Mouse (Mus musculus): ENCODE measurements around the gene Ninl. TPM values are rescaled to one million over a fixed set of nuclear protein-coding genes. Genes with fewer than 3 reads are reported as not detected.

Gene Ninl
- polyA plus RNA-seq, 1 experiment: 4.5 TPM

DNA sequence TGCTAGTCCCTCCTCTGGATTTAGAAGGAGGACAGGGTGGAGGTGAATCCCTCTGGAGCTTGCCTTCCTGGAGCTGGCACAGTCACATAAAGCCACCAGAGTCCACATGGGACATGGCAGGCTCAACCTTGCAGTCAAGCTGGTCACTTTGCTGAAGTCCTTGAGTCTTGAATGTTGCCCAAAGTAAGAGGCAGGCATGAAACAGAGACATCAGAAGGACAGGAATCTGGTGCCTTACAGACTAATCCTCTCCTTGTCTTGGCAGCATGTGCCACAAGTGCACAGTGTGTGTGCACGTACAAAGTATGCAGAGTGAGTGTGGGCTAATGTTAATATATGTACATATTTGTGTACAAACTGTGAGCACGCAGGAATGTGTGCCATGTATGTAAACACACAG, 71.7 kb downstream of the Ninl start:
- no peak for TF ChIP-seq MAX (IDR thresholded peaks at IDR 0.05)
- TF ChIP-seq CEBPB (IDR thresholded peaks at IDR 0.05; ENCODE audit: low read depth): no peak
- TF ChIP-seq USF1 (IDR thresholded peaks at IDR 0.05; ENCODE audit: low read depth): no peak
- no peak for TF ChIP-seq CTCF (IDR thresholded peaks at IDR 0.05; ENCODE audit: control insufficient read depth, insufficient read depth, insufficient read length)
- Histone ChIP-seq H3K79me2 (ENCODE audit: control insufficient read depth, insufficient read depth) (no peaks in the 10 kb centered on the region), H3K36me3 (ENCODE audit: control insufficient read depth, insufficient read depth) (peaks cover 2% of the 10 kb centered on the region), H3ac (ENCODE audit: control insufficient read depth, insufficient read length, low read depth) (no peak overlapping the region), H3K79me3 (ENCODE audit: low read depth) (no peaks in the 10 kb centered on the region), H3K4me3 (ENCODE audit: insufficient read depth, poor library complexity, severe bottlenecking) (no peak overlapping the region), H3K27me3 (ENCODE audit: control insufficient read depth, insufficient read depth, insufficient read length) (no peaks in the 10 kb centered on the region)

DNA sequence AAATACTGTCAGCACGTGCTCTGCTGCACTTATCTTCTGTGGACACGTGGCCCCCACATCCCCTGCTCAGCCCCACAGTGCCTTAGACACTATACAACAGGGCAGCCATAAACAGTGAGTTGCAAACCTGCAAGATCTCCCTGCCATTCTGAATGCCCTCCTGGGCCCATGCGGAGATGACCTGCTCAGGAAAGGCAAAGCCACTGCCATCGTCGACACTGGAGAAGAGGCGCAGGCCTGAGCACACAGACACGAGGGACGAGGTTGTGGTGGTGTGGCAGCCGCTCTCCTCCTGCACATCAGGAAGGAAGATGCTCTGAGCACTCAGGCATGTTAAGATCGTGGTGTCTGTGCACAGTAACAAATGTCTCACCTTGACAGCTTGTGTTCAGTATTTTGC, 73.2 kb downstream of the Ninl start:
- H3K36me3 ChIP-seq (ENCODE audit: control insufficient read depth, insufficient read depth): no peaks in the 10 kb centered on the region
- TF ChIP-seq FOSL1 (IDR thresholded peaks at IDR 0.05; ENCODE audit: insufficient read depth, low read length, poor library complexity, severe bottlenecking) (no peak), CTCF (IDR thresholded peaks at IDR 0.05; ENCODE audit: control insufficient read depth, insufficient read depth, insufficient read length) (no peak), CEBPB (IDR thresholded peaks at IDR 0.05; ENCODE audit: low read depth) (no peak), MAX (IDR thresholded peaks at IDR 0.05) (no peak), USF1 (IDR thresholded peaks at IDR 0.05; ENCODE audit: low read depth) (no peak), MYOD1 (IDR thresholded peaks at IDR 0.05; ENCODE audit: control insufficient read depth, insufficient read length, low read depth) (no peak), MYOG (IDR thresholded peaks at IDR 0.05; ENCODE audit: control insufficient read depth, extremely low read depth, insufficient read length) (no peak)
- no peaks in the 10 kb centered on the region for H3K79me2 ChIP-seq (ENCODE audit: control insufficient read depth, insufficient read depth)
- no peak overlapping the region for H3K4me3 ChIP-seq (ENCODE audit: insufficient read depth, poor library complexity, severe bottlenecking)
- no peaks in the 10 kb centered on the region for H3K27me3 ChIP-seq (ENCODE audit: control insufficient read depth, insufficient read depth, insufficient read length)
- H3K79me3 ChIP-seq (ENCODE audit: low read depth): no peaks in the 10 kb centered on the region
- H3ac ChIP-seq (ENCODE audit: control insufficient read depth, insufficient read length, low read depth): no peak overlapping the region

DNA sequence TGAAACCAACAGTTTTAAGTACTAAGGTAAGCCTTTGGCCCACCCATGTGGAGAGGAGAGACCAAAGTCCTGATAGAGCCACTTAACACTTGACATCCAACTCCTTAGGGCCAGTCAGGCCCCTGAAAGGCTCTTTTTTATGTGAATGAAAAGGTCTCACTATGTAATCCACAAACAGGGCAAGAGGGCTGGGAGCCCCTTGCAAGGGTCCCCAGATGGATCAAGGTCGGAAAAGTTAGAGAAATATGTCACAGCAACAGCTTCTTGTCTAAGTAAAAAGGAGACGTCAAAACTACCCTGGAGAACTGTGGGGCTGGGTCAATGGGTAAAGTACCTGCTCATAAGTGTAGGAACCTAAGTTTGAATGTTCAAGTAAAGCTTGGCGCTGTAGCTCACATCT, 74.5 kb downstream of the Ninl start:
- Histone ChIP-seq H3K4me3 (ENCODE audit: insufficient read depth, poor library complexity, severe bottlenecking) (no peak overlapping the region), H3K79me2 (ENCODE audit: control insufficient read depth, insufficient read depth) (no peaks in the 10 kb centered on the region), H3ac (ENCODE audit: control insufficient read depth, insufficient read length, low read depth) (no peak overlapping the region), H3K27me3 (ENCODE audit: control insufficient read depth, insufficient read depth, insufficient read length) (no peaks in the 10 kb centered on the region), H3K36me3 (ENCODE audit: control insufficient read depth, insufficient read depth) (no peaks in the 10 kb centered on the region), H3K79me3 (ENCODE audit: low read depth) (no peaks in the 10 kb centered on the region)
- no peak for TF ChIP-seq USF1 (IDR thresholded peaks at IDR 0.05; ENCODE audit: low read depth)
- no peak for TF ChIP-seq MYOD1 (IDR thresholded peaks at IDR 0.05; ENCODE audit: control insufficient read depth, insufficient read length, low read depth)
- TF ChIP-seq CEBPB (IDR thresholded peaks at IDR 0.05; ENCODE audit: low read depth): no peak
- no peak for TF ChIP-seq MYOG (IDR thresholded peaks at IDR 0.05; ENCODE audit: control insufficient read depth, extremely low read depth, insufficient read length)
- TF ChIP-seq CTCF (IDR thresholded peaks at IDR 0.05; ENCODE audit: control insufficient read depth, insufficient read depth, insufficient read length): no peak
- TF ChIP-seq MAX (IDR thresholded peaks at IDR 0.05): no peak
- TF ChIP-seq FOSL1 (IDR thresholded peaks at IDR 0.05; ENCODE audit: insufficient read depth, low read length, poor library complexity, severe bottlenecking): no peak

DNA sequence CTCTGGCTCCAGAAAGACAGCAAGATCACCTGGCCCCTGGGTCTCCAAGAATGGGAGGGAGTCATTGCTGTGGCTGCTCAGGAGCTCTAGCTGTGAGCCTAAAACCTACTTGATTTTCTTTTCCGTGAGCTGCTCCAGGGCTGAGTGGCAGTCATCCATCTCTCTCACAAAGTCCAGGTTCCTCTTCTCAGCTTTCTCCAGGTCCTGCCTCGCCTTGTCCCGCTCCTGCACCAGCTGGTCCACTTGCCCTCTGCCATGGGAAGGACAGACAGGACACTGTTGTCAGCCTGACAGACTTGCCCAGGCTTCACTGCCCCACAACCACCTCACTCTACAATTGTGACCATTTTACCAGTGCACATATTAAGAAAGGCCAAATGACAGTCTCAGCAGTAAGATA, 75.9 kb downstream of the Ninl start:
- H3K27me3 ChIP-seq (ENCODE audit: control insufficient read depth, insufficient read depth, insufficient read length): no peaks in the 10 kb centered on the region
- no peak overlapping the region for H3K4me3 ChIP-seq (ENCODE audit: insufficient read depth, poor library complexity, severe bottlenecking)
- no peaks in the 10 kb centered on the region for H3K79me2 ChIP-seq (ENCODE audit: control insufficient read depth, insufficient read depth)
- TF ChIP-seq MAX (IDR thresholded peaks at IDR 0.05): no peak
- no peak for TF ChIP-seq MYOD1 (IDR thresholded peaks at IDR 0.05; ENCODE audit: control insufficient read depth, insufficient read length, low read depth)
- no peak for TF ChIP-seq MYOG (IDR thresholded peaks at IDR 0.05; ENCODE audit: control insufficient read depth, extremely low read depth, insufficient read length)
- no peak for TF ChIP-seq CEBPB (IDR thresholded peaks at IDR 0.05; ENCODE audit: low read depth)
- TF ChIP-seq FOSL1 (IDR thresholded peaks at IDR 0.05; ENCODE audit: insufficient read depth, low read length, poor library complexity, severe bottlenecking): no peak
- no peak for TF ChIP-seq USF1 (IDR thresholded peaks at IDR 0.05; ENCODE audit: low read depth)
- TF ChIP-seq CTCF (IDR thresholded peaks at IDR 0.05; ENCODE audit: control insufficient read depth, insufficient read depth, insufficient read length): no peak
- H3K36me3 ChIP-seq (ENCODE audit: control insufficient read depth, insufficient read depth): peaks cover 8% of the 10 kb centered on the region
- H3ac ChIP-seq (ENCODE audit: control insufficient read depth, insufficient read length, low read depth): no peak overlapping the region
- H3K79me3 ChIP-seq (ENCODE audit: low read depth): no peaks in the 10 kb centered on the region

DNA sequence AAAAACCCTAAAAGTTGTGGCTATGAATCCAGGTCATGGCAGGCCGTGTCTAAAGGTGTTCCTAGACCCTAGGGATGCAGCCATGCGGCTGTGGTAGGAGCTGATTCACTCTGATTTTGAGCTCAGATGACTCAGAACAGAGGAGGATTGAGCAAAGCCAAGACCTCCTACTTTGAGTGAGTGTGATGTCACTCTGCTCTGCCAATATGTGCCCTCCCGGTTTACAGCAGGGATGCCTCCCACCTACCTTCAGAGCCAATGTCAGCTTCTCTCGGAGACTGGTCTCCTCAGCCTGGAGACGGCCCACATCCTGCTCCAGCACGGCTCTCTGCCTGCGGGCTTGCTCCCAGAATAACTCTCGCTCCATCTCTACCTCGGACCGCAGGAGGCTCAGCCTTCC, 79.7 kb downstream of the Ninl start:
- Histone ChIP-seq H3K79me2 (ENCODE audit: control insufficient read depth, insufficient read depth) (no peaks in the 10 kb centered on the region), H3K79me3 (ENCODE audit: low read depth) (no peaks in the 10 kb centered on the region), H3ac (ENCODE audit: control insufficient read depth, insufficient read length, low read depth) (no peak overlapping the region), H3K36me3 (ENCODE audit: control insufficient read depth, insufficient read depth) (peaks cover 18% of the 10 kb centered on the region), H3K4me3 (ENCODE audit: insufficient read depth, poor library complexity, severe bottlenecking) (no peak overlapping the region), H3K27me3 (ENCODE audit: control insufficient read depth, insufficient read depth, insufficient read length) (no peaks in the 10 kb centered on the region)
- no peak for TF ChIP-seq FOSL1 (IDR thresholded peaks at IDR 0.05; ENCODE audit: insufficient read depth, low read length, poor library complexity, severe bottlenecking)
- no peak for TF ChIP-seq MYOD1 (IDR thresholded peaks at IDR 0.05; ENCODE audit: control insufficient read depth, insufficient read length, low read depth)
- no peak for TF ChIP-seq MYOG (IDR thresholded peaks at IDR 0.05; ENCODE audit: control insufficient read depth, extremely low read depth, insufficient read length)
- TF ChIP-seq CEBPB (IDR thresholded peaks at IDR 0.05; ENCODE audit: low read depth): no peak
- no peak for TF ChIP-seq CTCF (IDR thresholded peaks at IDR 0.05; ENCODE audit: control insufficient read depth, insufficient read depth, insufficient read length)
- TF ChIP-seq MAX (IDR thresholded peaks at IDR 0.05): no peak
- no peak for TF ChIP-seq USF1 (IDR thresholded peaks at IDR 0.05; ENCODE audit: low read depth)

DNA sequence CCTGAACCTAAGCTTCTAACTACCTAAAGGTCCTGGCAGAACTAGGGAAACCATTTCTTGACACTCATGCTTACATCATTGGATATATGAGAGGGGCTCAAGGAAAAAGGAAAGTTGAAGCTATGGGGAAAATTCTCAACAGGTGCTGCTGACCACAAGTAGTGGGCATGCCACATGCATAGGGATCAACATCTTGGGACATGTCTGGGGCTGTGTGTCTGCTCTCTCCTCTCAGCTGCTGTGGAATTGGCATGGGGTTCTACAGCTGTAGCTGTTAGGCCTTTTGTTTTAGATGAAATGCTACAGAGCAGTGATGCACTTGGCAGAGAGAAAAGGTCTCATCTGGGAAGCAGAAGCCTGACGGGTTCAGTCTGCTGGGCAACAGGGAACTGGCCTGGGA, 83.3 kb downstream of the Ninl start:
- Histone ChIP-seq H3K79me2 (ENCODE audit: control insufficient read depth, insufficient read depth) (no peaks in the 10 kb centered on the region), H3K4me3 (ENCODE audit: insufficient read depth, poor library complexity, severe bottlenecking) (no peak overlapping the region), H3K27me3 (ENCODE audit: control insufficient read depth, insufficient read depth, insufficient read length) (no peaks in the 10 kb centered on the region), H3K79me3 (ENCODE audit: low read depth) (no peaks in the 10 kb centered on the region), H3K36me3 (ENCODE audit: control insufficient read depth, insufficient read depth) (peaks cover 31% of the 10 kb centered on the region), H3ac (ENCODE audit: control insufficient read depth, insufficient read length, low read depth) (no peak overlapping the region)
- no peak for TF ChIP-seq CEBPB (IDR thresholded peaks at IDR 0.05; ENCODE audit: low read depth)
- TF ChIP-seq MYOG (IDR thresholded peaks at IDR 0.05; ENCODE audit: control insufficient read depth, extremely low read depth, insufficient read length): no peak
- TF ChIP-seq USF1 (IDR thresholded peaks at IDR 0.05; ENCODE audit: low read depth): no peak
- TF ChIP-seq CTCF (IDR thresholded peaks at IDR 0.05; ENCODE audit: control insufficient read depth, insufficient read depth, insufficient read length): no peak
- TF ChIP-seq MAX (IDR thresholded peaks at IDR 0.05): no peak
- no peak for TF ChIP-seq FOSL1 (IDR thresholded peaks at IDR 0.05; ENCODE audit: insufficient read depth, low read length, poor library complexity, severe bottlenecking)
- no peak for TF ChIP-seq MYOD1 (IDR thresholded peaks at IDR 0.05; ENCODE audit: control insufficient read depth, insufficient read length, low read depth)
